23 mouse cellular contexts compared by ENCODE assay signal in genomic region chr13:52347631-52348030, GRCm38 (mm10).
"Had no signal": no experiment of that assay in that cellular context is flagged by ENCODE, and none has a peak within 500 bp of the region (broad histone marks: within the 10 kb centered on the region; RNA-seq: fewer than 3 reads in every experiment).

No protein-coding gene starts in this region.

- H3K36me3 ChIP-seq: limb, embryonic 12.5 days; limb, embryonic 15.5 days; midbrain, embryonic 15.5 days; neural tube, embryonic 13.5 days had no signal

- ATAC-seq: liver, postnatal 0 days; lung, postnatal 0 days; midbrain, embryonic 15.5 days had no signal

- H3K27ac ChIP-seq: kidney, postnatal 0 days; layer of hippocampus, adult 2 months; limb, embryonic 12.5 days; limb, embryonic 15.5 days; liver, embryonic 14.5 days; macrophage; midbrain, embryonic 15.5 days; neural tube, embryonic 13.5 days; stomach, postnatal 0 days had no signal

- H3K4me1 ChIP-seq: limb, embryonic 12.5 days; limb, embryonic 15.5 days; midbrain, embryonic 15.5 days had no signal

- DNase-seq: kidney, adult 2 months; kidney, postnatal 25 days; layer of hippocampus, adult 9-11 months; liver, postnatal 0 days; lung, embryonic 14.5 days; right cerebral cortex, adult 18-20 months; right cerebral cortex, postnatal 14 days; right cerebral cortex, postnatal 4 days; thymus, adult 2 months; thymus, postnatal 14 days; thymus, postnatal 4 days had no signal

- H3K4me2 ChIP-seq: limb, embryonic 12.5 days; limb, embryonic 15.5 days; liver, embryonic 11.5 days; lung, embryonic 14.5 days; midbrain, embryonic 15.5 days; neural tube, embryonic 13.5 days had no signal

- H3K4me3 ChIP-seq: layer of hippocampus, adult 2 months; limb, embryonic 12.5 days; limb, embryonic 15.5 days; midbrain, embryonic 15.5 days; myocyte; neural tube, embryonic 13.5 days had no signal

- H3K27me3 ChIP-seq: limb, embryonic 12.5 days; limb, embryonic 15.5 days; midbrain, embryonic 15.5 days; neural tube, embryonic 13.5 days had no signal

- H3K9me3 ChIP-seq: limb, embryonic 12.5 days; limb, embryonic 15.5 days; midbrain, embryonic 15.5 days; neural tube, embryonic 13.5 days had no signal

- H3K9ac ChIP-seq: limb, embryonic 12.5 days; limb, embryonic 15.5 days; liver, embryonic 14.5 days; liver, postnatal 0 days; lung, embryonic 14.5 days; midbrain, embryonic 15.5 days; neural tube, embryonic 13.5 days had no signal
